Mouse (Mus musculus) 416B (cell line): ENCODE results near the gene Mtrf1.
"Not testable (repeated sequence)": the region's sequence is repeated elsewhere in the genome, so short reads cannot be mapped to it uniquely, and the experiment has no call there.

Experiments used
- DNase-seq: peaks from one replicate; pipeline ENCODE4 v3.0.0; 2011; ENCODE audit warnings: low read depth

Gene Mtrf1

DNA sequence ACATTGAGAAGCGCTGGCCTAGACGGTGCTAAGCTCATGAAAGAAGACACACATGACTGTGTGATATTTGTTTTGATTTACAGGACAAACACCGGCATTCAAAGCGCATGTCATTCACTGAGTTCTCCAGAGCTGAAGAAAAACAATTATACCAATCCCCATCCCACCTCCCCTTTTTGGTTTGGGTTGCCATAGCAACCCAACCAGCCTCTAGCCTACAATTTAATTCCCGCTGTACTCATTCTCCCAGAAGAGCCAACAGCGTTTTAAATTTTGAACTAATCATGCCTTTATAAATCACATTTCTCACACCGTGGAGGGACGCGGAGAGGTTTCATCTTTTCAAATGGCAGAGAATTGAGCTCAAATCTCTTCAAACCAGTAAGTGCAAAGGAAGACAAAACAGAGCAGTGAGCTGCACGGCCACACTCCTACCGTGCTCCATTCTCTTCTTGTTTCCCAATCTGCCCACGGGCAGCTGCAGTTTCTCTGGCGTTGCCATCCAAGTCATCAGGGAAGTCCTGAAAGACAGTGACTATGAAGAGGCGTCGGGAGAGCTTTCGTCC, 47.6 kb downstream of the Mtrf1 start:
- no peak for DNase-seq

DNA sequence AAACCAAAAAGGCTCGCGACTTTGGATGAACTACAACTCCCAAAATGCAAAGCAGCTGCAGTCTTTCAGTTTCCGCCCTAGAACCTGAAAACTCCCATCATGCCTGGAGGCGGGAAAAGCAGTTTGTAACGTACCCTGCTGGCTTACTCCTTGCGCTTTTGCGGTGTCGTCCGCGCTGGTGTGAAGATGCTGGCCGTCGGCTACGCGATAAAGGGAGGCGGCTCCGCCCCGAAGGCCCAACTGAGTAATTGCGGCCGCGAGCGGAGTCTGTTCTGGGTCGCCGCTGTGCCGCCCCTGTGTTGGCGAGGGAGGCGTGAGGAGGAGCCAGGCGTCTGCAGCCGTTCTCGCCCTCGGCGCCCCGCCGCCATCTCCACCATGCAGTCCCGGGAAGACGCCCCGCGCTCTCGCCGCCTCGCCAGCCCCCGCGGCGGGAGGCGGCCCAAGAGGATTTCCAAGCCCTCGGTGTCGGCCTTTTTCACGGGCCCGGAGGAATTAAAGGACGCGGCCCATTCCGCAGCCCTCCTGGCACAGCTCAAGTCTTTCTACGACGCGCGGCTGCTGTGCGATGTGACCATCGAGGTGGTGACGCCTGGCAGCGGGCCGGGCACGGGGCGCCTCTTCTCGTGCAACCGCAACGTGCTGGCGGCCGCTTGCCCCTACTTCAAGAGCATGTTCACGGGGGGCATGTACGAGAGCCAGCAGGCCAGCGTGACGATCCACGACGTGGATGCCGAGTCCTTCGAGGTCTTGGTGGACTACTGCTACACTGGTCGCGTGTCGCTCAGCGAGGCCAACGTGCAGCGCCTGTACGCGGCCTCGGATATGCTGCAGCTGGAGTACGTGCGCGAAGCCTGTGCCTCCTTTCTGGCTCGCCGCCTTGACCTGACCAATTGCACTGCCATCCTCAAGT, 54.4 kb downstream of the Mtrf1 start, which contains the start of gene Kbtbd6:
Gene Kbtbd6 (plus strand): TSS at position 155 of the 910 bp plus-strand sequence.
- not testable (repeated sequence) for DNase-seq

DNA sequence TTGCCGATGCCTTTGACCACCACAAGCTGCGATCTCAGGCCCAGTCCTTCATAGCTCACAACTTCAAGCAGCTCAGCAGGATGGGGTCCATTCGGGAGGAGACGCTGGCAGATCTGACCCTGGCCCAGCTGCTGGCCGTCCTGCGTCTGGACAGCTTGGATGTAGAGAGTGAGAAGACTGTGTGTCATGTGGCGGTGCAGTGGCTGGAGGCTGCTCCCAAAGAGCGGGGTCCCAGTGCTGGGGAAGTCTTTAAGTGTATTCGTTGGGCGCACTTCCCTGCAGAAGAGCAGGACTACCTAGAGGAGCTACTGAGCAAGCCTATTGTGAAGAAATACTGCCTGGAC, 55.0 kb downstream of the Mtrf1 start:
- DNase-seq = not testable (repeated sequence)

DNA sequence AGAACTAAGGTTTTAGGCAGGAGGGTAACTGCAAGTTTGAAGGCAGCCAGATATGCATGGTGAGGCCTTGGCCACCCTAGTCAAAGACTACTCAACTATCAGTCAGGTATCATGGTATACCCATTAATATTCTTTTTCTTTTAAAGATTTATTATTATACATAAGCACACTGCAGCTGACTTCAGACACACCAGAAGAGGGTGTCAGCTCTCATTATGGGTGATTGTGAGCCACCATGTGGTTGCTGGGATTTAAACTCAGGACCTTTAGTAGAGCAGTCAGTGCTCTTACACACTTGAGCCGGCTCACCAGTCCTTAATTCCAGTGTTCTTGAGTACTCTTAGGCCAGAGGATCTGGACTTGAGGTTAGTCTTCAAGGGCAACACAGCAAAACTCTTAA, 62.8 kb downstream of the Mtrf1 start:
- no peak for DNase-seq

DNA sequence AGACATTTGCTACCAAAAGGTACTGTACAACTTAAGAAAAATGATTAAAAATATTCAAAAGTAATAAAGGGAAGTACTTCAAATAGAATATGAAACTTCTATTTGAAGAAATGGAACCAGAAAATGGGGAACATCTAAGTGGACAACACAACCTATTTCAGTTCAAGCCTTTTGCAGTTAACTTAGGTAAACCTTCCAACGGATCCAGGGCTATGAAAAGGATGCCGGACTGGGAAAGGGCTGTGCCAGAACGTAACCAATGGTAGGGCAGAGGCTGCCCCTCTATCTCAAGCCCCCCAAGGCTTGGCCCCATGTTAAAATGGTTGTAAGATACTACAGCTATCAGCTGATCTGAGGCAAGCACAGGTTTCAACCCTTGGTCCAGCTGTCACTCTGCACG, 63.4 kb downstream of the Mtrf1 start:
- DNase-seq = no peak

DNA sequence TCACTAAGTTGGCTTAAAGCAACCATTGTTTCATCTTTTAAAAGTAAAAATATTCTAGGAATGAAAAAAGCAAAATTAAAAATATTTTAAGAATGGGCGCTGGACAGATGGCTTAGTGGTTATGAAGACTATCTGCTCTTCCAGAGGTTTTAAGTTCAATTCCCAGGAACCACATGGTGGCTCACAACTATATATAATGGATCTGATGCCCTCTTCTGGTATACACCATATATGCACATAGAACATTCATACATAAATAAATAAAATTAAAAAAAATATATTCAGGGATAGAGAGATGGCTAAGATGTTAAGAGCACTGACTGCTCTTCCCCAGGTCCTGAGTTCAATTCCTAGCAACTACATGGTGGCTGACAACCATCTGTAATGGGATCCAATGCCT, 68.1 kb downstream of the Mtrf1 start:
- peak; percentile 67 for DNase-seq

DNA sequence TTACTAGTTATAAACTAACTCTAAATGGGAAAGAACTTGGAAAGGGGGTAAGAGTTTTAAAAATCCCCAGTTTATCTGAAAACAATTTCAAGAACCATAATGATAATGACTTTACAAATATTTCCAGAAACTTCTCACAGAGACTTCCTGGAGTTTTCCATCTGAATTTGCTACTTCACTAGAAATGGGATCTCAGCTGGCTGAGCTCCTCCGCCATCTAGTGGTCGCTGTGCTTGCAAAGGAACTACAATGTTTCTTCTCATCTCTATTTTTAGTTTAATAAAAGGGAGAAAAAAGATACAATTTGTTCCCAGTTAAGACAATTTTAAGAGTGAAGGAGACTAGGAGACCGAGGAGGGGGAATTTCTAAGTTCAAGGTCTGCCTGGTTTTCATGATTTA, 70.0 kb downstream of the Mtrf1 start:
- peak; percentile 65 for DNase-seq
